Mouse (Mus musculus) intestine, postnatal 0 days (tissue): ENCODE results near the gene Ambp. TPM values are rescaled to one million over a fixed set of nuclear protein-coding genes. Genes with fewer than 3 reads are reported as not detected.

Experiments
- ATAC-seq: fragments of 200-750 bp; cut with Nextera tagmentation; 2 replicates; pipeline ENCODE4 v1.8.0; 2017; ENCODE audit warnings: mild to moderate bottlenecking, moderate TSS enrichment, moderate library complexity
- H3K27ac ChIP-seq: fragments of 300-500 bp; sonication (generic); 2 replicates; pipeline ENCODE4 v1.5.1; 2014; ENCODE audit warnings: mild to moderate bottlenecking, low read depth, low read length, moderate library complexity
- H3K27me3 ChIP-seq: fragments of 300-500 bp; sonication (generic); replicated peaks from 2 replicates; pipeline ENCODE4 v1.6.1; 2014; ENCODE audit warnings: low read length, mixed read lengths; ENCODE audit not compliant: control insufficient read depth, insufficient read depth
- H3K36me3 ChIP-seq: fragments of 300-500 bp; sonication (generic); 2 replicates; pipeline ENCODE4 v1.6.1; 2014; ENCODE audit warnings: mild to moderate bottlenecking, moderate library complexity; ENCODE audit not compliant: control insufficient read depth, insufficient read depth
- H3K4me1 ChIP-seq: fragments of 300-500 bp; sonication (generic); replicated peaks from 2 replicates; pipeline ENCODE4 v1.6.1; 2014; ENCODE audit warnings: antibody characterized with exemption, low read length, mixed read lengths; ENCODE audit not compliant: control insufficient read depth, insufficient read depth
- H3K4me2 ChIP-seq: fragments of 300-500 bp; sonication (generic); replicated peaks from 2 replicates; pipeline ENCODE4 v1.6.1; 2014; ENCODE audit warnings: low read depth, mild to moderate bottlenecking, moderate library complexity
- H3K4me3 ChIP-seq: fragments of 300-500 bp; sonication (generic); 2 replicates; pipeline ENCODE4 v1.5.1; 2014; ENCODE audit warnings: low read depth, low read length
- H3K9ac ChIP-seq: fragments of 300-500 bp; sonication (generic); 2 replicates; pipeline ENCODE4 v1.6.1; 2014; ENCODE audit warnings: mild to moderate bottlenecking, low read depth, low read length
- H3K9me3 ChIP-seq: fragments of 300-500 bp; sonication (generic); 2 replicates; pipeline ENCODE4 v1.6.1; 2016; ENCODE audit warnings: mixed run types; ENCODE audit not compliant: control insufficient read depth
- CTCF ChIP-seq: sonication (generic); IDR thresholded peaks from 2 replicates; pipeline ENCODE4 v1.5.1; 2016; ENCODE audit warnings: low read depth, mild to moderate bottlenecking, control low read depth, antibody characterized with exemption, moderate library complexity
- WGBS: fragments of 180-500 bp; shearing (Covaris S2); extraction: QIAGEN DNeasy Blood & Tissue Kit; methylation state at CpG from one replicate; pipeline ENCODE4 v1.1.7; 2014; 5-methylcytosine and 5-hydroxymethylcytosine counted together
- polyA plus RNA-seq: library from polyadenylated mRNA; unstranded; fragments of >200 nt; fragmentation: Nextera tagmentation; extraction: Ambion mirVana; gene quantifications from 2 replicates; pipeline ENCODE4 v1.2.1, GENCODE M21; 2015

Ambp gene
- polyA plus RNA-seq, 1 experiment from 2014 or later = 7.8 TPM

DNA sequence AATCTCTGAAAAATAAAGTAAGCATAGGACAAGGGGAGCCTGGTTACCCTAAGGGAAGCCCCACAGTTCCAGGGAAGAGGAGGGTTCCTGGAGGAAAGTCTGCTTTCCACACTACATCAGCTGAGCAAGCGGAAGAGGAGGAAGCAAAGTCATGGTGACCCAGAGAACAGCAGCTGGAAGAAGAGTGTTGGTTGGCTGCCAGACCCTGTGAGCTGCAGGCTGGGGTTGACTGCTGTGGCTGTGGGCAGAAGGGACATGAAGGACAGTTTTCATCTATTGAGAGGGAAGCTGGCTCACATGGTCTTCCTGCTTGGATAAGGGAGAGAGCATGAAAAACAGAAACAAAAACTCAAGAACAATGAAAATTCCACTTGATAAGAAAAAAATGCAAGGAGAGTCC lies 57.0 kb downstream of the Ambp start:
- no peak overlapping the region for H3K4me2 ChIP-seq
- H3K9me3 ChIP-seq = no peaks in the 10 kb centered on the region
- no peak overlapping the region for H3K9ac ChIP-seq
- WGBS = 91% methylated on average over 1 of the region's 1 CpGs
- TF ChIP-seq CTCF = no peak
- no peak overlapping the region for H3K4me3 ChIP-seq
- H3K36me3 ChIP-seq = peaks cover 13% of the 10 kb centered on the region
- H3K27ac ChIP-seq = no peak overlapping the region
- no peaks in the 10 kb centered on the region for H3K4me1 ChIP-seq
- H3K27me3 ChIP-seq = no peaks in the 10 kb centered on the region
- ATAC-seq = no peak

Other genes with a start within 250 kb of the Ambp start
- 2.6 and 5.6 TPM in 2 replicates for gene Zfp618, start 189.2 kb downstream of the Ambp start, polyA plus RNA-seq
- 61.9 and 75.5 TPM in 2 replicates for gene Kif12, start 17.3 kb upstream of the Ambp start, polyA plus RNA-seq
- 5.0 and 7.2 TPM in 2 replicates for gene Col27a1, start 59.2 kb upstream of the Ambp start, polyA plus RNA-seq
- gene Orm1, start 189.8 kb upstream of the Ambp start, polyA plus RNA-seq = not detected in 2 replicates
- not detected in 2 replicates for gene Orm3, start 201.4 kb upstream of the Ambp start, polyA plus RNA-seq
- not detected in 2 replicates for gene Orm2, start 207.7 kb upstream of the Ambp start, polyA plus RNA-seq
- 1.4 and 1.6 TPM in 2 replicates for gene Akna, start 248.6 kb upstream of the Ambp start, polyA plus RNA-seq